Mouse (Mus musculus): Measurements from ENCODE around the gene Eln. TPM values are rescaled to one million over a fixed set of nuclear protein-coding genes. Genes with fewer than 3 reads are reported as not detected.

Eln gene
- 25.6 and 28.5 TPM in 2 replicates for polyA plus RNA-seq (2012; rRNA removed)

DNA sequence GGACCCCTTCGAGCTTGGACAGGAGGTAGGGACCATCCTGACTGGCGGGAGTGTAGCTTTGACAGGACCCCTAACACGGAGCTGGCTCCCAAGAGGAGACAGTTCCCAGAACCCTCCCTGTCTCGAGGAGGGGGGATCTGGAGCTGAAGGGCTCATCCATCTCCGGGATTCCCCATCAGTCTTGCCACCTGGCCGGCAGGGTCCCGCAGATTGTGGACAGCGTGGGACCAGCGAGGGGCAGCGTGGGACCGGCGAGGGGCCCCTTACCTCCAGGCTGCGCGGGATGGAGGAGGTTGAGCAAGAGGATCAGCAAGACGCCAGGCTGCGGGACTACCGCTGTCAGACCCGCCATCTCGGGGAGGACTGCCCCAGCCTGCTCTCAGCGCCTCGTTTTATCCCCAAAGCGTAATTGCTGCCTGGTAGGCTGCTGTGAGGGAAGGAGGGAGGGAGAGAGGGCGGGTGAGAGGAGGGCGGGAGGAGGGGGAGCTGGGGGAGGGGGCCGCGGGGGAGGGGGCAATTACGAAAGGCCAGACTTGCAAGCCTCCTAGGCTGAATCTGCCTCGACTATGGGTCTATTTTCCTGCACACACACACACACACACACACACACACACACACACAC is at the start of gene Eln:
TSS of gene Eln (minus strand) at position 434 of the 622 bp plus-strand sequence.
- no peak for DNase-seq (ENCODE audit: low read depth, low spot score)
- 1% methylated on average over 20 of the region's 28 CpGs for WGBS

DNA sequence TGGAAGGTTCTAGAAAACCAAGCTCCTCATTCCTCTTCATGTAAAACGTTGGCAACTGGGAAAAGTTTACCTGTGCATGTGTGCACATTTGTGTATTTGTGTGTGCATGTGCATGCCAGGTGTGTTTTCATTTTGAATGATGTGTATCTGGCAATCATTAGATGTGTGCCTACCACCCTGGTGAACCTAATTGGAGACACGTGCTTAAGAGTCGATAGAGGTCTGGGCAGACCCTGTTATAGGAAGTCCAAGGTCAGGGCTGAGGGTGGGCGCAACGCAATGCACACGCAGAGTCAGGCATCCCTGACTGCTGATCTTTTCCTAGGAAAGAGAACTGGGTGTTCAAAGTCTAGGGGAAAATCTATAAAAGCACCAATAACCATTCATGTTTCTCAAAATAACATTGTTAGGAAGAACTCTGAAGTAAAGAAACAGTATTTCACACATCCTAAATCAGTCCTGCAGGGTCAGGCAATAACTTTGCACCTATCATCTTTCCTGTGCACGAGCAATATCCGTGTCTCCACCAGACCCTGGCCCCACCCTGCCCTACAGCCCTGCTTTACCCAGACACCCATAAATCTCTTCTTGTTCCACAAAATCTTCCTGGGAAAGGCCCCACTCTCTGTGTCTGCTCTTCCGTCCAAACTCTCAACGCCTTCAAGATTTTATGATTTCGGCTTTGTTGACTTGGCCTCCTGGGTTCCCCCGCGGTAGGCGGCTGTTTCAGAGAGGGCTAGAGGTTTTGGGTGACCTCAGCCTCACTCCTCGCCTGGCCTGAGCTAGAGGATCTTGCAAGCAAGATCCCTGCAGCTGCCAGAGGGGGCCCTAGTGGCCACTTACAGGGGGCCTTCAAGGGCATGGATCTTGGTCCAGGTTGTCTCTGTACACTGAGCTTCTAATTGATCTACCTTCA is 43.2 kb upstream of the Eln start:
- no peak for DNase-seq (ENCODE audit: low read depth, low spot score)
- WGBS = 29% methylated on average over 15 of the region's 15 CpGs

DNA sequence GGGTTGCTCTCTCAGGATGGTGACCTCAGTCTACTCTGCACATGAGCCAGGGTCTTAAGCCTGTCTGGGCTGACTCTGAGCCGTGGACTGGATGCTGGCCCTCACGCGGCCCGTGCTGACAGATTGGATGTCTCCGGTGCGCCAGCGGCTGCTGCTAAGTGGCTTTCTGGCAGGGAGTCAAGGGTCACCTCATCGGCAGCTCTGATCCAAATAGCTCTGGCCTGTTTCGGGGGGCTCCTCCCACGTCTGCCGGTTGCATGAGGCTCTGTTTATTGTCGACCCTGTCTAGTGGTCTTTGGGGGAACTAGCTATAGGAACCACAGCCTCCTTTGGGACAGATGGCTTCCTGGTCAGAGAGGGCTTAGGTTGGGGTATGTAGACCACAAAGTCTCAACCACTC is 41.1 kb upstream of the Eln start:
- 58% methylated on average over 12 of the region's 12 CpGs for WGBS
- no peak for DNase-seq (ENCODE audit: low read depth, low spot score)

DNA sequence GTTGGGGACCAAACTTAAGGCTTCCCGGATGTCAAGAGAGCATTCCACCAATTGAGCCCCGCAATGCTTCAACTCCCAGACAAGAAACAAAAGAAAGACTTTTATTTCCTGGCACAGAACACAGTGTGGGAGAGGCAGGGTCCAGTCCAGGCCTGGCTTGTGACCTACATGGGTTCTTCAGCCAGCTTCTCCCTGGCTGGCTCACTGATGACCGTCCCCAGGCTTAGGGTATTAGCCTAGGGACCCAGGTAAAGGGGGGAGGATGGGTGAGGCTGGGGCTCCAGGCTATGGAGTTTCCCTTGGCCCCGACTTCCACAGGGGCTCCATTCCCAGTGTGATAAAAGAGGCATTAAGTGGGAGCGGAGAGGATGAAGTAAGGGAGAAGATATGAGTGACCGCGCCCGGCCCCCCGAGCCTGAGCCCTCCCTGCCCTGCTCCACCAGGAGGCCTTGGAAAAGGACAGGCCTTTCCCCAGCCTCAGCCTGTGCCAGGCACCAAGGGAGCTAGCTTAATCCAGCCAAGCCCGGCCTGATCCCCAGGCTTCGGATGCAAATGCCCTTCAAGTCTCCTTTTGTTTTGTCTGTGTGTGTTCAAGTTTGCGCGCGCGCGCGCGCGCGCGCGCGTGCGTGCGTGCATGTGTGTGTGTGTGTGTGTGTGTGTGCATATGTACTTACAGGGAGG is 38.7 kb upstream of the Eln start:
- no peak for DNase-seq (ENCODE audit: low read depth, low spot score)
- WGBS = 76% methylated on average over 25 of the region's 25 CpGs

DNA sequence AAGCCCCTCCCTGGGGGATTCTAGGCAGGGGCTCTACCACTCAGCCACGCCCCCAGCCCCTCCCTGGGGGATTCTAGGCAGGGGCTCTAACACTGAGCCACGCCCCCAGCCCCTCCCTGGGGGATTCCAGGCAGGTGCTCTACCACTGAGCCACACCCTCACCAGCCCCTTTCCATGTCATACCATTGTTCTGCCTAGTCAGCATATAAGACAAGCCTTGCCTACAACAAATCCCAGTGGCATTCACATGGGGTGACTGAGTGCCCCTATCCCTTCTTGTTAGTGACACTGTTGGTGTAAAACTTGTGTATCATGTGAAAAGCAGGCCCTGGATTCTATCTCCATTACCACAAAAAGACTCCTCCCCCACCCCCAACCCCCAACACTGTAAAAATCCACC is 36.7 kb upstream of the Eln start:
- DNase-seq (ENCODE audit: low read depth, low spot score) = no peak
- 72% methylated on average over 2 of the region's 2 CpGs for WGBS

DNA sequence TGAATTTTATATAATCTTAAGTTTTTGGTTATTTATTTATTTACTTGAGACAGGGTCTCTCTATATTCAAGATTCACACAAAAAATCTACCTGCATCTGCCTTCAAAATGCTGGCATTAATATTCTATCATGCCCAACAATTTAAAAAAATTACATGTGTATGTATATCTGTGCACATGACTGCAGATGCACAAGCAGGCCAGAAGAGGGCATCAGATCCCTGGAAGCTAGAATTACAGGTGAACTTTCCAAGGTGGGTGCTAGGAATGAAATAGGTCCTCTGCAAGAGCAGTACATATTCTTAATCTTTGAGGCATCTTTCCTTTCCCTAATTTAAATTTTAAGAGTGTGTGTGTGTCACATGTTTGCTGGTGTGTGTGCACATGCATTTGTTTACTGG is 33.8 kb upstream of the Eln start:
- no peak for DNase-seq (ENCODE audit: low read depth, low spot score)

DNA sequence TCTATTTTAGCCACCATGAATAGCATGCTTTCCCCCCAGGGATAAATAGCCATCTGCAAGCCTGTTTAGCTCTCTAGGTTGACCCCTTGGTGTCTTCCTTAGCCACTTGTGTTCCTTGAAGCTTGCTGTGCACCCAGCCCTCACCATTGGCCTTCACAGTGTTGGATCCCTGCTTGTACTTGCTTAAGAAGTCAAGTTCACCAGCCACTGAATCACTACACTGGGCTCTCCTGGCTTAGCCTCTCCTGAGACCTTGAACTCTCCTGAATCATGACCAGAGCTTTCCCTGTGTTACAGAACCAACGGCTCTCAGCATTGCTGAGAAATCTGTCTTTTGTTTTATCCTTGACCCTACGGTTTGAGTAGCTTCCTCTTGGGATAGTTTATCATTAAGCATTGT is 33.0 kb upstream of the Eln start:
- WGBS = 67% methylated on average over 2 of the region's 2 CpGs
- no peak for DNase-seq (ENCODE audit: low read depth, low spot score)

DNA sequence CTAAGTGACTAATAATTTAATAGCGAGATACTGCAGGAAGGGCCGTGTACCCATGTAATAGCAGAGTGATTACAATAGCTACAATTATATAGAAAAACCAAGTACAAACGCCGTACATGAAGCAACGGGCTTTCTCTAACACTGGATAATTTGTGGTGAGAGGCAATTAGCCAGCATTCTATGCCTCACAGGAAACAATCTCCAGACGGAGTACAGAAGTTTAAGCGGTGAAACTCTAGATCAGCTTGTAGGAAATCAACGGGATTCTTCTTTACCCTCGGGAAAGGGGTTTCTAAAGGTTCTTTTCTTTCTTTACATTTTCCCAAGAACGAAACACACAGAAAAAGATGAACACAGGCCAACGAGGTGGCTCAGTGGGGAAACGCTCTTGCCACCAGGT is 29.4 kb upstream of the Eln start:
- WGBS = 71% methylated on average over 12 of the region's 12 CpGs
- no peak for DNase-seq (ENCODE audit: low read depth, low spot score)

DNA sequence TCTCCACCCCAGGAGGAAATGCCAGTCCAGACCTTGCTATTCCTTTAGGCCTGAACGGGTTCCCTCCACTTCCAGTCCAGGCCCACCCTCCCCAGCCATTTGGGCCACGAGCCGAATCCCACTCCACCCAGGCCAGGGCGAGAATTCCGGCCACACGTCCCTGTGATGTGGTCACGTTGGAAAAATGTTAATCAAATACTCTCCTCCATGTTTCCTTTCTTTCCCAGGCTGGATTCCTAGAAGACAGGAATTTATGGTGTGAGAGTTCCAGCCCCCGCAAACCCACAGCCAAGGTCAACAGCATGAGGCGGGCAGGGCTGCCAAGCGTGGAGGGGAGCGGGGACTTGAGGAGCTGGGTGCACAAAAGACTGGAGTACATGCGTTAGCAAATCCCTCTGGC is 25.4 kb upstream of the Eln start:
- 75% methylated on average over 12 of the region's 12 CpGs for WGBS
- no peak for DNase-seq (ENCODE audit: low read depth, low spot score)

DNA sequence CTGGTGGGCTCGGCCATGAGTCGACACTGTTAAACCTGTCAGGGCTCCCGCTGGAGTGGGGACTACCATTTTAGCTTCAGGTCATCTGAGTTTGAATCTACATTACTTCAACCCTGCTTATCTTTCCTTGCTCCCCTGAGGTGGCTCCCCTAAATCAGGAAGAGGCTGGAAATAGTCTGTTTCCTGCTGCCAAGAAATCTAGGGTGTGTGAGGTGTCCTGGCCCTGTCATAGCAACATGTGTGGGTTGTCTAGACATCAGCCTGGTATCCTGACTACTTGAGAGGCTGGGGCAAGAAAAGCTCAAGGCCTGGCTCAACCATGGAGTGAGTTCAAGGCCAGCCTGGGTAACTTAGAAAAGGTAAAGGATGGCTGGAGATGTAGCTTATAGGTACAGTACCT is 24.6 kb upstream of the Eln start:
- no peak for DNase-seq (ENCODE audit: low read depth, low spot score)
- WGBS = 63% methylated on average over 3 of the region's 3 CpGs

DNA sequence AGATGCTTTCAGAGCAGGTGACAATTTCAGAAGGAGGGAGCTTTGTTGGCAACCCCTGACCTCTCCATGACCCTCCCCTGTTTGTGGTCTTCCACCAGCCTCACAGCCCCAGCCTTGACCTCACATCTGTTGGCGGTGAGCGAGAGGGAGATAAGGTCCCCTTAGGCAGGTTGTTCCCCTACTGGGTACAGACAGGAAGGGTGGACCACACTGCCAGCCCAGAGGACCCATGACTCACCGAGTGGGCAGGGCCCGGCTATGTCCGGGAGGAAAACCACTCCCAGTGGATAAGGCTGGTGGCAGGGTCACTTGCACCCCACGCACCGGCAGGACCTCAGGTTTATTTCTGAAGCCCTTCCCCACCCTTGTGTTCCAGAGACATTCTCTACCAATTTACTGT is 22.1 kb upstream of the Eln start:
- DNase-seq (ENCODE audit: low read depth, low spot score) = no peak
- WGBS = 24% methylated on average over 7 of the region's 7 CpGs

DNA sequence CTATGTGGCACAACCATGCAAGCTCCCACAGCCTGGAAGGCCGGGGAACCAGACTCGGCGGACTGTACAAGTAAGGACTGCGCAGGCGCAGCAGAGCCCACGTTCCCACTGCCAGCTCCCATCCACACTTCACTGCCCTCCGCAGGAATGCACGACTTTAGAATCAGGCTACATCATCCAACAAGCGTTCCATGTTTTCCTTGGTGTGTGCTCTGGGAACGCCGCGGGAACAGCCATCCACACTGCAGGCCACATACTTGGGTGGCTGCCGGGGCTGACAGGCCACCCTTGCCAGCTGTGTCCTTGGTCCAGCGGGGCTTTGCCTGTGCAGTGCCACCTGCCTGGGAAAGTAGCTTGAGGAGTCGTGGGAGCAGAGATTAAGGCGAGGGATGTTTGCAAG is 18.3 kb upstream of the Eln start:
- no peak for DNase-seq (ENCODE audit: low read depth, low spot score)
- 88% methylated on average over 16 of the region's 16 CpGs for WGBS

DNA sequence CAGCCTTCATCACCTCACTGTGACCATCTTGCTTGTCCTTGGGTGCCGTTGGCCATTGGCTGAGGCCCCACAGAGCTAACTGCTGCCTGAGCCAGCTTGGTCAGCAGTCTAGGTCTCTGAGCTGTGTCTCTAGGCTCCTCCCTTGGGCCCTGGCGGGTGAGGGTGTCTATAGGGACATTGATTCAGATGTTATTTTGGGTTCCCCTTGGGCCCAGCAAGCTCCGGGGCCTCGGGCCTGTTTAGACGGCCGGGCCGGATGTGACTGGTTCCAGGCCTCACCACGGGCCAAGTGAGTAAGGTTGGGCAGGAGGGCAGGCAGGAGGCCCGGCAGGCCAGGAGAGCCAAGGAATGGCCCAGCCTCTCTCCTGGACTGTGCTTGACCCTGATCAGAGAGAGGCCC is 16.2 kb upstream of the Eln start:
- DNase-seq (ENCODE audit: low read depth, low spot score) = no peak
- 72% methylated on average over 9 of the region's 9 CpGs for WGBS

DNA sequence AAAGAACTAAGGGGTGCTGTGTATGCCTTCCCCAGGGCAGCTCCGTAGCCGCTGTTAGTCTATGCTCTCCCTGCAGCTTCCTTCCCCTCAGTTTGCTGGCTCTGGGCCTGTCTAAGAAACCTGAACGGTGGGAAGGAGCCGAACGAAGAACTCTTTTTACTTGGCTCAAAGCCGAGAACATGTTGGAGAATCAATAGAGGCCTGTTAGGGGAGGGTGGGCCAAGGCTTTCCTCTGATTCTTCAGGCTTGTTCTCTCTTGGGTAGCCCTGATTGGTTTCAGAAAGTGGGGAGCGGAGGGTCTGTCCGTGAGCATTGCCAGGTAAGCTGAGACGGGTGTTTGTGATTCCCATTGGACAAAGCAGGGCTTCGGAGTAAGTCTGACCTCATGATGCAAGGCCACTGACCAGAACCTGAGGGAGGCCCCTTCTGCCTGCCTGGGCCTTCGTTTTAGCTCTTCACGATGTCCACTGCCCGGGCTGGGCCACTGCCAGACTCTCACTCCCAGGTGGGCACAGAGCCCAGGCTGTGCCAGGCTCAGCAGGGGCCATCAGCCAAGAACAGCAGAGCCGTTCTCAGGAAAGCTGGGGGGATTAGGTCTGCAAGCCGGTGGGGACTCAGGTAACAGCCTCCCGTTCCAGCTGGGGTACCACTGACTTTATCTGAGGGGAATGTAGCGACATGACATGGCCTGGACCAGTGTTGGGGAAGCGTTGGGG is 14.4 kb upstream of the Eln start:
- WGBS = 68% methylated on average over 18 of the region's 18 CpGs

DNA sequence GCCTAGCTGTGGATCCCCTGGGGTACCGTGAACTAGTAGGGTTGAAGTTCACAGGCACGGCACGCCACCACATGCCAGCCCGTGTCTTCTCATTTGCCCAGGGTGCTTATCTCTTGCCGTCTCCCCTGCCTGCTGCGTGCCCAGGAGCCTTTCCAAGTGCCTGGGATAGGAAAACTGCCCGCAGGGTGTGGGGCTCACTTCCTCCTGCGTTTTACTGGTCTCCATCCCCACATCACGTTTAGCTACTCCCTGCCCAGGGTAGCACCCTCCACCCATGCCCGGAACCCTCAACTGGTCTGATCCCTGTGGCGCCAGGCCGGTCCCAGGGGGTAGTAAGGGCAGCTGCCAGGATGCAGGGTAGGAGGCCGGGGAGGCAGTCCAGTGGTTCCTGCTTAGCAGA is 8.9 kb upstream of the Eln start:
- no peak for DNase-seq (ENCODE audit: low read depth, low spot score)
- WGBS = 49% methylated on average over 13 of the region's 13 CpGs

More for the DNA sequence above, 14.4 kb upstream of the Eln start:
- DNase-seq (ENCODE audit: low read depth, low spot score) = no peak

DNA sequence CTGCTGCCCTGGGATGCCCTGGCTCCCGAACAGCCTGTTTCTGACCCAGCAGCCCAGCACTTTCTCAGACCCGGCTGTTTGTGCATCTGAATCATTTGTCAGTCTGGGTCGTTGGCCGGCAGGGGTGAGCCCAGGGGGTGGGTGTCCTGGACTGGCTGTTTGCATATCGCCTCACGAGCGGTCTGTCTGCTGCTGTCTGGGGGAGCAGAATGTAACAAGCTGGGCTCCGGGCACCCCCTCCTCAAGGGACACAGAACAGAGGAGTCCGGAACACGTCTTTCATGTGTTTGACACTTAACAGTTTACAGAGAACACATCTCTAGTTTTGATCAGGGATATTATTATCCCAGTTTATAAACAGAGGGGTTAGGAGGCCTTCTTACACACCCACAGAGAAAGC is 7.0 kb upstream of the Eln start:
- no peak for DNase-seq (ENCODE audit: low read depth, low spot score)
- WGBS = 53% methylated on average over 10 of the region's 10 CpGs

DNA sequence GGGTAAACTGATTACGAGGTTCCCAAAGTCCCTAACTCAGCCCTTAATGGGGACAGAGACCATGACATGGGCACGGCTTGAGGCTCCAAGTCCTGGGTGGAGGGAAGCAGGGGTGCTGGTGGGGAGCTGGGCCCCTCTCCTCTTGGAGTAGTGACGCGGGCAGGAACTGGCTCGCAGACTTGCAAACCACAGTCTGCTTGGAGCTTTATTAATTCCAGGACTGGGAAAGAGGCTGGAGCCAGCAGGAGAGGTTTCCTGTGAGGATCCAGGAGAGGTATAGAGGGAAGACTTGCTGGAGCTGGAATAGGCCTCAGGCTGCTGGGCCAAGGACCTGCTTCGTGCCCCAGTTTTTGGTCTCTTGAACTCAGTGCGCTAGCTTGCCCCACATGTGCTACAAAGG is 3.3 kb upstream of the Eln start:
- WGBS = 92% methylated on average over 7 of the region's 7 CpGs
- no peak for DNase-seq (ENCODE audit: low read depth, low spot score)

DNA sequence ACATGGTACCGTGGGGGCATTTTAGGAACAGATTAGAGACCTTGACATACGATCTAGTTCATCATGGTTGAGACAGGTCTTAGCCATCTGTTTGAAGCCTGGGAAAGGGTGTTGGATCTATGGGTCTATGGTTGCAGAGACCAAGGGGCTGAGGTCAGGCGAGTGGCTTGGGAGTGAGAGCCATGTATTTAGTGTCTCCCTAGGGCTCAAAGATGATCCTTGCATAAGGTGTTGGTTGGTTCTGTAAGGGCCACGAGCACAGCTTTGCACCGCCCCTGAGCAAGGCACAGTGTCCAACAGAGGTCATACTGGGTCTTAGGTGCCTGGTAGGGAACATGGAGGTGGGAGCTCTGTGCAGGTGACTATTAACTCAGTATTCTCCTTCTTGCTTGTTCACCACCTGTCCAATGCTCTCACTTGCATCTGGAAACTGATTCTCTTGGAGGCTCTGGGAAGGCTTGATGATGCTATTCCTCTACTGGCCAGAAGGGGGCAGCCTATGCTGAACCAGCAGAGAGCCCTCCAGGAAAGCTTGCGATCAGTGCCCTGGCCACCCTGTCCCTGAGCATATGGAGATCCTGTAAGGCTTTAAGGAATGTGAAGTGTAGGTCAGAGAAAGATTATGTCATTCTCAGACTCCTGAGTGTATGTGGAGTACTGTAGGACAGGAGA is 960 bp upstream of the Eln start:
- DNase-seq (ENCODE audit: low read depth, low spot score) = peak; percentile 11
- WGBS = 44% methylated on average over 6 of the region's 6 CpGs

DNA sequence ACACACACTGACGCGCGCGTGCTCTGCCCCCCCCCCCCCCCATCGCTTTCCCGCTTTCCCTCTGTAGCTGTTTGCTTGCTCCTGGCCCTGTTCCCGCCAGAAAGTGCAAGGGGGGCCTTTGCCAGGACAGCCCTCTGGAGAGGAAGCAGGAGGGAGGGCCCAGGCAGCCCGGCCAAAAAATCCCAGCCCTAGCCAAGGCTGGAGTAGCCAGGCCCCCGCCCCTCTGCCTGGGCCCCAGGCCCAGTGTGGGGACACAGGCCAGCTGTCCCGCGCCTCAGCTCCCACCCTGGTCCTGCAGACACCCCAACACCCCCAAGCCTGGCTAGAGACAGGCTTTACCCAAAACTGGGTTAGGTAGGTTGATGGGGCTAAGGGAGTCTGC is 380 bp upstream of the Eln start:
- DNase-seq (ENCODE audit: low read depth, low spot score) = no peak
- 7% methylated on average over 5 of the region's 11 CpGs for WGBS

DNA sequence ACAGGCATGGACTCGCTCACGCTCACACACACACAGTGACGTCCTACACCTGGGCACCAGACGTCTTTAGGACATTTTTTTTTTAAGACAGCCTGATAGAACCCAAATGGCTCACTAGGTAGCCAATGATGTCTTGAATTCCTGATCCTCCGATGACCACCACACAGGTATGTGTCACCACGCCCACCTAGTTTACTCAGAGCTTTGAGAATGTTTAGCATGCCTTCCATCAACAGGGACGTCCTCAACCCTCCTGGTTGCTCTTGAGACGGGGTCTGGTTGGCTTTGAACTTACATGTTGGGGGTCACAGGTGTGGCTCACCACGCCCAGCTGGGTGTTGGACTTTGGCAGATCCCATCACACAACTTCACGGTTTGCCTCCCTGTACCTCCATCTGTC is 922 bp downstream of the Eln start:
- no peak for DNase-seq (ENCODE audit: low read depth, low spot score)
- WGBS = 39% methylated on average over 10 of the region's 10 CpGs

All from large intestine, adult 2 months (tissue).